Mouse (Mus musculus): ENCODE measurements at regions not wholly inside any gene's neighbourhood (a gene's known extent, or its start where the extent isn't known, plus 50 kb on each side); places are given as distances from the start of the nearest gene placed in this dataset.
"Not testable (repeated sequence)": the region's sequence is repeated elsewhere in the genome, so short reads cannot be mapped to it uniquely, and the experiment has no call there.

- Histone ChIP-seq H3K4me1 (ENCODE audit: control insufficient read depth, insufficient read depth, low read length) (no peaks in the 10 kb centered on the region; the same call in 1 of the 2 replicates), H3K4me3 (replicated peaks; ENCODE audit: extremely low read depth, low read depth, low read length) (no peak overlapping the region)
- no peak for DNase-seq
- 58% methylated on average over 5 of the region's 5 CpGs for WGBS
- no peak for TF ChIP-seq POLR2A (IDR thresholded peaks at IDR 0.05; ENCODE audit: borderline replicate concordance, extremely low read depth, low read depth, low read length)
- no peak for TF ChIP-seq CTCF (IDR thresholded peaks at IDR 0.05; ENCODE audit: insufficient read depth, low read length)
Measured at GRCm38 (mm10) chr2:92664939-92665338, 65.4 kb downstream of the Chst1 start.

- TF ChIP-seq CTCF (IDR thresholded peaks at IDR 0.05; ENCODE audit: insufficient read depth, low read length) (no peak), POLR2A (IDR thresholded peaks at IDR 0.05; ENCODE audit: borderline replicate concordance, extremely low read depth, low read depth, low read length) (no peak)
- WGBS = 59% methylated on average over 1 of the region's 1 CpGs
- H3K4me3 ChIP-seq (replicated peaks; ENCODE audit: extremely low read depth, low read depth, low read length) = no peak overlapping the region
- DNase-seq = peak; percentile 9
- no peaks in the 10 kb centered on the region; the same call in 1 of the 2 replicates for H3K4me1 ChIP-seq (ENCODE audit: control insufficient read depth, insufficient read depth, low read length)
Measured at GRCm38 (mm10) chr2:92667192-92667591, 67.7 kb downstream of the Chst1 start.

GRCm38 (mm10) chr2:92667756-92668155 lies 68.2 kb downstream of the Chst1 start:
- no peak overlapping the region for H3K4me3 ChIP-seq (replicated peaks; ENCODE audit: extremely low read depth, low read depth, low read length)
- 40% methylated on average over 6 of the region's 6 CpGs for WGBS
- no peaks in the 10 kb centered on the region; the same call in 1 of the 2 replicates for H3K4me1 ChIP-seq (ENCODE audit: control insufficient read depth, insufficient read depth, low read length)
- DNase-seq = no peak
- TF ChIP-seq POLR2A (IDR thresholded peaks at IDR 0.05; ENCODE audit: borderline replicate concordance, extremely low read depth, low read depth, low read length) (no peak), CTCF (IDR thresholded peaks at IDR 0.05; ENCODE audit: insufficient read depth, low read length) (no peak)

GRCm38 (mm10) chr2:92669431-92670081 lies 70.0 kb downstream of the Chst1 start:
- whole genome bisulfite sequencing = 36% methylated on average over 10 of the region's 10 CpGs
- H3K4me1 ChIP-seq (ENCODE audit: control insufficient read depth, insufficient read depth, low read length); DNase-seq; H3K4me3 ChIP-seq (replicated peaks; ENCODE audit: extremely low read depth, low read depth, low read length): not testable (repeated sequence)

- H3K4me3 ChIP-seq (replicated peaks; ENCODE audit: extremely low read depth, low read depth, low read length) = no peak overlapping the region
- DNase-seq = no peak
- 34% methylated on average over 5 of the region's 5 CpGs for whole genome bisulfite sequencing
- TF ChIP-seq POLR2A (IDR thresholded peaks at IDR 0.05; ENCODE audit: borderline replicate concordance, extremely low read depth, low read depth, low read length) = no peak
- TF ChIP-seq CTCF (IDR thresholded peaks at IDR 0.05; ENCODE audit: insufficient read depth, low read length) = no peak
- no peaks in the 10 kb centered on the region; the same call in 1 of the 2 replicates for H3K4me1 ChIP-seq (ENCODE audit: control insufficient read depth, insufficient read depth, low read length)
Measured at GRCm38 (mm10) chr2:92671586-92671985, 72.1 kb downstream of the Chst1 start.

- no peak overlapping the region for H3K4me3 ChIP-seq (replicated peaks; ENCODE audit: extremely low read depth, low read depth, low read length)
- no peaks in the 10 kb centered on the region; the same call in 1 of the 2 replicates for H3K4me1 ChIP-seq (ENCODE audit: control insufficient read depth, insufficient read depth, low read length)
- no peak for DNase-seq
- WGBS = 63% methylated on average over 4 of the region's 4 CpGs
- TF ChIP-seq CTCF (IDR thresholded peaks at IDR 0.05; ENCODE audit: insufficient read depth, low read length) = no peak
- TF ChIP-seq POLR2A (IDR thresholded peaks at IDR 0.05; ENCODE audit: borderline replicate concordance, extremely low read depth, low read depth, low read length) = no peak
Measured at GRCm38 (mm10) chr2:92672106-92672505, 72.6 kb downstream of the Chst1 start.

- TF ChIP-seq POLR2A (IDR thresholded peaks at IDR 0.05; ENCODE audit: borderline replicate concordance, extremely low read depth, low read depth, low read length) = no peak
- no peak for TF ChIP-seq CTCF (IDR thresholded peaks at IDR 0.05; ENCODE audit: insufficient read depth, low read length)
- WGBS = 70% methylated on average over 9 of the region's 9 CpGs
Measured at GRCm38 (mm10) chr2:92673064-92673813, 73.7 kb downstream of the Chst1 start.

GRCm38 (mm10) chr2:92673931-92674330 lies 74.4 kb downstream of the Chst1 start:
- WGBS = 33% methylated on average over 4 of the region's 4 CpGs
- H3K4me3 ChIP-seq (replicated peaks; ENCODE audit: extremely low read depth, low read depth, low read length) = no peak overlapping the region
- TF ChIP-seq POLR2A (IDR thresholded peaks at IDR 0.05; ENCODE audit: borderline replicate concordance, extremely low read depth, low read depth, low read length) (no peak), CTCF (IDR thresholded peaks at IDR 0.05; ENCODE audit: insufficient read depth, low read length) (no peak)
- DNase-seq = no peak
- H3K4me1 ChIP-seq (ENCODE audit: control insufficient read depth, insufficient read depth, low read length) = peaks cover 3% of the 10 kb centered on the region; the same call in 1 of the 2 replicates

More at GRCm38 (mm10) chr2:92673064-92673813, 73.7 kb downstream of the Chst1 start:
- DNase-seq = no peak
- H3K4me3 ChIP-seq (replicated peaks; ENCODE audit: extremely low read depth, low read depth, low read length) = no peak overlapping the region
- H3K4me1 ChIP-seq (ENCODE audit: control insufficient read depth, insufficient read depth, low read length) = peaks cover 3% of the 10 kb centered on the region; the same call in 1 of the 2 replicates

- no peak for DNase-seq
- 51% methylated on average over 9 of the region's 9 CpGs for WGBS
- no peak for TF ChIP-seq CTCF (IDR thresholded peaks at IDR 0.05; ENCODE audit: insufficient read depth, low read length)
- Histone ChIP-seq H3K4me1 (ENCODE audit: control insufficient read depth, insufficient read depth, low read length) (peaks cover 3% of the 10 kb centered on the region; the same call in 1 of the 2 replicates), H3K4me3 (replicated peaks; ENCODE audit: extremely low read depth, low read depth, low read length) (no peak overlapping the region)
Measured at GRCm38 (mm10) chr2:92675247-92675646, 75.7 kb downstream of the Chst1 start.

Data from lung, adult 2 months (tissue).